Mouse (Mus musculus) heart, embryonic 11.5 days (tissue): ENCODE data around the gene 4930507D05Rik. TPM values are rescaled to one million over a fixed set of nuclear protein-coding genes. Genes with fewer than 3 reads are reported as not detected.

Experiments used
- ATAC-seq: fragments of 200-750 bp; cut with Nextera tagmentation; replicated peaks from 2 replicates; pipeline ENCODE4 v1.8.0; 2017; ENCODE audit warnings: moderate library complexity; ENCODE audit not compliant: insufficient number of reproducible peaks, low FRiP score, low TSS enrichment
- H3K27ac ChIP-seq: fragments of 300-500 bp; sonication (generic); 2 replicates; pipeline ENCODE4 v1.5.1; 2014; ENCODE audit warnings: mild to moderate bottlenecking, low read depth, low read length
- H3K27me3 ChIP-seq: fragments of 300-500 bp; sonication (generic); 2 replicates; pipeline ENCODE4 v1.6.1; 2014; ENCODE audit warnings: mild to moderate bottlenecking, low read length, mixed read lengths; ENCODE audit not compliant: control insufficient read depth, insufficient read depth
- H3K36me3 ChIP-seq: fragments of 300-500 bp; sonication (generic); 2 replicates; pipeline ENCODE4 v1.6.1; 2014; ENCODE audit warnings: mild to moderate bottlenecking, low read length, moderate library complexity, mixed read lengths; ENCODE audit not compliant: control insufficient read depth, insufficient read depth
- H3K4me1 ChIP-seq: fragments of 300-500 bp; sonication (generic); 2 replicates; pipeline ENCODE4 v1.6.1; 2014; ENCODE audit warnings: low read length; ENCODE audit not compliant: control insufficient read depth, insufficient read depth
- H3K4me2 ChIP-seq: fragments of 300-500 bp; sonication (generic); 2 replicates; pipeline ENCODE4 v1.6.1; 2014; ENCODE audit warnings: mild to moderate bottlenecking, moderate library complexity
- H3K4me3 ChIP-seq: fragments of 300-500 bp; sonication (generic); 2 replicates; pipeline ENCODE4 v1.5.1; 2014; ENCODE audit warnings: low read depth, low read length
- H3K9ac ChIP-seq: fragments of 300-500 bp; sonication (generic); 2 replicates; pipeline ENCODE4 v1.6.1; 2014; ENCODE audit warnings: mild to moderate bottlenecking, low read depth, low read length, moderate library complexity
- H3K9me3 ChIP-seq: fragments of 300-500 bp; sonication (generic); replicated peaks from 2 replicates; pipeline ENCODE4 v1.6.1; 2016; ENCODE audit warnings: low read length; ENCODE audit not compliant: control insufficient read depth
- WGBS: fragments of 180-500 bp; shearing (Covaris S2); extraction: QIAGEN DNeasy Blood & Tissue Kit; methylation state at CpG from one replicate; pipeline ENCODE4 v1.1.7; 2014; ENCODE audit not compliant: insufficient replicate concordance; 5-methylcytosine and 5-hydroxymethylcytosine counted together
- polyA plus RNA-seq: library from polyadenylated mRNA; unstranded; fragments of >200 nt; fragmentation: Nextera tagmentation; extraction: Ambion mirVana; gene quantifications from 2 replicates; pipeline ENCODE4 v1.2.1, GENCODE M21; 2014

4930507D05Rik gene
- 0.54 and 1.0 TPM in 2 replicates for polyA plus RNA-seq

DNA sequence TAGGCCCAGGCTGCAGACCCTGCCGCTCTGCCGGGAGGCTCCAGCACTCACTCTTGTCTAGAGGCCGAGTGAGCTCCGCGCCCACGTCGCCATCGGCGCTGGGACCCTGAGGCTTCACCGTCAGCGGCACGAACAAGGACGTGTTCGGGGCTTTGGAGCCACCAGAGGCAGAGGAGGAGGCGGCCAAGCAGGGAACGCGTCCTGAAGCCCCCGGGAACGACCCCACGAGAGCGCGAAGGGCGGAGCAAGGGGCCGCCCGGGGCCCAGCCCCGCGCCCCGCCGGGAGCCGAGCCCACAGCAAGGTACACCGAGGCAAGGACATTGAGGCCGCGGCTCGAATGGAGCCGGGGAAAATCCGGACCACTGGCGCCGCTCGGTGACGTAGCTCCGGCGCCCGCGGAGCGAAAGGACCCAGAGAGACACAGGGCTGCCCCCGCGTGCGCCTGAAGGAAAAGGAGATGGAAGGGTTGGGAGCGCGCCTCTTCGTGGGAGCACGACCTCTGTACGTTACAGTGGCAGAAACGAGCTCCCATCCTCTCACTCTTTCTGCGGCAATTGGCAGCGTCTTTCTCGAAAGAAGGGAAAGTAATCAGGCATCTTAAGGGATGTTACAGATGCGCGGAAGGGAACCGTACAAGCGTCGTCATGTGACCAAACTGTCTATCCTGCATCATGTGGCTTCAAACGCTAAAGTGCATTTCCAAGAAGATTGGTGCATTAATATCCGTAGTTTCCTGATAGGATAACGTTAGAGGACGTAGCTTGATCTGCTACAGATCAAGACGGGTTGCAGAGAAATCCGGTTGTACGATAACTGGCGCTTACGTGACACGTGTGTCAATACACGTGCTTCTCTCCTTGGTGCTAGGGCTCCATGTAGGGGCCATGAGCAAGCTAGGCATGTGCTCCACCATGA, at the start of gene 4930507D05Rik, which contains the start of gene Supv3l1:
Gene 4930507D05Rik (plus strand): TSS at position 126 of the 916 bp plus-strand sequence.
Gene Supv3l1 (minus strand): TSS at position 375 of the 916 bp plus-strand sequence.
- Histone ChIP-seq H3K36me3 (peaks cover 7% of the 10 kb centered on the region), H3K27ac (peak within 1 kb of the TSS; percentile 81), H3K27me3 (no peaks in the 10 kb centered on the region), H3K4me1 (peaks cover 12% of the 10 kb centered on the region), H3K4me3 (peak within 1 kb of the TSS; percentile 90), H3K4me2 (peak within 1 kb of the TSS; percentile 58), H3K9me3 (no peaks in the 10 kb centered on the region), H3K9ac (peak within 1 kb of the TSS; percentile 95)
- ATAC-seq: peak; percentile 82
- WGBS: under 1% methylated on average over 73 of the region's 73 CpGs

DNA sequence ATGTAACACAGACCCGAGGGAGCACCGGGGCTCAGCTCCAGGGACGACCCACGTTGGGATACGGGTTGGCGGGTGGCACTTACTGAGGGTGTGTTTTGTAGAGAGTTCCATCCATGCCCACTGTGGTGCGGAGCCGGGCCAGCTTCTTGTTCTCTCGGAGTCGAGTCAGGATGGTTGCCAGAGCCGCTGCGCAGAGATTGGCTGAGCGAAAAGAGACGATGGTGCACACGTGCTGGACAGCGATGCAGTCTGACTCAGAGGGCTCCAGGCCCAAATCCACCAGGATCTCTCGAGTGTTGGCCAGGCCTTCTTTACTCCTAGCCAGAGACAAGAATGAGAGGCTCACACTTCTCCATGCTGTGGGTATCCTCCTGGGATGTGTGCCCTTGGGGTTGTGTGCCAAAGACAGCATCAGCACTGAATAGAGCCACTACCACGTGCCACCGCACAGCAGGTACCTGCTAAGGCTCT, 47.6 kb upstream of the 4930507D05Rik start:
- Histone ChIP-seq H3K36me3 (no peaks in the 10 kb centered on the region), H3K9me3 (no peaks in the 10 kb centered on the region), H3K27me3 (0 out of 2 replicates have a peak, but pooled peaks cover 6% of the 10 kb centered on the region), H3K9ac (no peak overlapping the region), H3K4me3 (no peak overlapping the region), H3K4me1 (no peaks in the 10 kb centered on the region), H3K27ac (no peak overlapping the region), H3K4me2 (no peak overlapping the region)
- no peak for ATAC-seq
- WGBS: 77% methylated on average over 19 of the region's 19 CpGs

DNA sequence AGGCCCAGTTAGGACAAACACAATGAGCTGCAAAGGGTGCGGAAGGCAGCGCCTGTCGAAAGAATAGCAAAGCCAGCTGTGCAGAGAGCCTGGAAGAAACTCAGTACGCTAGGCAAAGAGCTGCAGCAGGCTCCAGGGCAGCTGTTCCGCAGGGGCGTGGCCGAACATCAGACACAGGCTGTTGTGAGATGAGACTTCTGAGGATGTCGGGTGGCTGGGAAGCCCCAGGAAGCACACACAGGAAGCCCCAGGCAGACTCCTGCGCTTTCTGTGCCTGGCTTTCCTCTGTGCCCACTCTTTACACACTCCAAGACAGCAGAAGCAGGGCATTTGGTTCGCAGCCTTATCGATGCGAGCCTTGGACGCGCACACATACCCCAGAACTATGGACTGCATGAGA, 44.4 kb upstream of the 4930507D05Rik start:
- no peaks in the 10 kb centered on the region for H3K36me3 ChIP-seq
- H3K4me1 ChIP-seq: no peaks in the 10 kb centered on the region
- H3K4me2 ChIP-seq: peak overlapping the region; percentile 43
- H3K4me3 ChIP-seq: no peak overlapping the region
- H3K9me3 ChIP-seq: no peaks in the 10 kb centered on the region
- ATAC-seq: no peak
- 48% methylated on average over 14 of the region's 14 CpGs for WGBS
- 0 out of 2 replicates have a peak, but pooled peaks cover 8% of the 10 kb centered on the region for H3K27me3 ChIP-seq
- H3K9ac ChIP-seq: peak overlapping the region; percentile 6; the same call in 1 of the 2 replicates
- H3K27ac ChIP-seq: no peak overlapping the region

DNA sequence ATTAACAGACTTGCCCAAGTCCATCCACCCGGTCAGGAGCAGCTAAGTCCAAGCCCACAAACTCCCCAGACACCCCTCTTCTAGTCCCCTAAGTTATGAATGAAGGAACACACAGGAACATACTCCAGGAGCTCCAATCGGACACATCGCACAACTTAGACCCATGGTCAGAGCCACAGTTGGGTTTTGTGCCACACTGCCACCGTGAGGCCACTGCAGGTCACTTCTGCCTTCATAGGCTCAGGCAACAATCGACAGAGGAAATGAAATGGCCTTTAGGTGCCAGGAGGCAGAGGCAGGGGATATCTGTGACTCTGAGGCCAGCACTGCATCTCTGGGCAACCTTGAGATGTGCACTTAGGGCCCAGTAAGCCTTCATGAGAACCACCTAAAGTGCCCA, 38.3 kb upstream of the 4930507D05Rik start:
- Histone ChIP-seq H3K9ac (no peak overlapping the region), H3K4me3 (no peak overlapping the region), H3K36me3 (no peaks in the 10 kb centered on the region), H3K27me3 (peaks cover 4% of the 10 kb centered on the region; the same call in 1 of the 2 replicates), H3K9me3 (no peaks in the 10 kb centered on the region), H3K27ac (no peak overlapping the region), H3K4me1 (peaks cover 14% of the 10 kb centered on the region), H3K4me2 (no peak overlapping the region)
- 9% methylated on average over 5 of the region's 5 CpGs for WGBS
- no peak for ATAC-seq

DNA sequence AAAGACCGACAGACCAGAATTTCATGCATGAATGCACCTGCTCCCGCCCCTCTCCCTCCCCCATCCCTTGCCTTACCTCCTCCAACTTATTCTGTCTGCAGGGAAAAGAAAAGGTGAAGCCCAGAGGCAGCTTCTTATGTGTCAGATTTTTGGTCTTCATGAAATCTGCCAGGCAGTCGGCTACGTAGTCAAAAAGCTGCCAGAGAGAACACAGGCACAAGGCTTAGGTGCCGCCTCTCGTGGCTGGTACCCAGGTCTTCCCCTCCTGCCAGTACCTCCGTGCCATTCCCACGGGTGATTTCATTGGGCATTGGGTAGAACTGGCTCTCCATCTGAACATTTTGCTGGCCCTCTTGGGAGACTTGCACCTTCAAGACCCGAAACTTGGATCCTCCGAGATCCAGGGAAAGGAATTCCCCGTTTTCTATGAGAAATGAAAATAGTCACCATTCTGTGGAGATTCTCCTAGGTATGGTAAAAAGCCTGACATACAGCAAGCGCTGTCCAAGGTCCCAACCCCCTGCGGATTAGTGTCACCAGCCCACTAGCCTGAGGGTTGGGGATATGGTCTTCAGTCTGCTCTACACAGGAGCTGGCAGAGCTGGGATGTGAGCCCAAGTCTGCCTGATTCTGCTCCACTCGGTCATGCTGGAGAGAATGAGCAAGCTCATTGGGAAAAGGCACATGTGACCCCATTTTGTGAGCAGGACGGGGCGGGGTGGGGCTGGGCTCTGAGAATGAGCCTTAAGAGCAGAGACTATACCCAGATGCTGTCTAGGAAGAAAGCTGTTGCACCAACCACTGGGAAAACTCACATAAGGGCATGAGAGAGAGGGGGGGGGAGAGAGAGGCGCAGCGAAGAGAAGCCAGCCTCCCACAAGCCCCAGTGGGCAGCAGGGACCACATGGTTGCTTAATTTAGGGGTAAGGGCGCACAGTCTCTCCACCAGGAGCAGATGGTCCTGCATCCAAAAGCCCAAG, 37.6 kb upstream of the 4930507D05Rik start:
- Histone ChIP-seq H3K27me3 (peaks cover 2% of the 10 kb centered on the region; the same call in 1 of the 2 replicates), H3K36me3 (no peaks in the 10 kb centered on the region), H3K9me3 (no peaks in the 10 kb centered on the region), H3K4me2 (no peak overlapping the region), H3K27ac (no peak overlapping the region), H3K9ac (no peak overlapping the region), H3K4me3 (no peak overlapping the region), H3K4me1 (peaks cover 14% of the 10 kb centered on the region)
- WGBS: 64% methylated on average over 19 of the region's 19 CpGs
- ATAC-seq: no peak

DNA sequence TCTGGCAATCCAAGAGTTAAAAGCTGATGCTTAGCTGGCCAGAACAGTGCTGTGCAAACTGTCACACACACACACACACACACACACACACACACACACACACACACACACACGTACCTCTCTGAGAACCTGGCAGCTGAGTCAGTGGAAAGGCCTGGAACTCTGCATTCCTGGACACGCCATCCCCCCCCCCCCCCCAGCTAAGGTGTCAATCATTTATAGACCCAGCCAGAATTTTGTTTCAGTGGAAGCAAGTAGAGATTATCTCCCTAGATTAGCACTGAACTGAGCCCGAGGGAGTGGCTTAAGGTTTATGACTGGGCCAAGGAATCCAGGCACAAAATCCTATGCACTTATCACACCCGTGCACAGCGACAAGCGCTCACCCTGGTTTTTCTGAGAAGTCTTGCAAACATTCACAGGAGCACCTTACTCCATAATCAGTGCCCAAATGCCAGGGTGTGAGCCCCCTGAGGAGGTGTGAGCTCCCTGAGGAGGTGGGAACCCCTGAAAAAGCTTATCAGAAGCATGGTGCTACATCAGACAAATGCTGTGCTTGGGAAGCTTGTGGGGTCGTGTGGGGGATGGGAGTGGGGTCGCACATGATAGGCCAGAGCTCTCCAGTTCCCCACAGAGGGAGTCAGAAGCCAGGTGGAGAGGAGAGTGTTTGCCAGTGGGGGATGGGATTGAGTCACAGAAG, 36.2 kb upstream of the 4930507D05Rik start:
- Histone ChIP-seq H3K9ac (no peak overlapping the region), H3K27me3 (peaks cover 2% of the 10 kb centered on the region; the same call in 1 of the 2 replicates), H3K27ac (no peak overlapping the region), H3K36me3 (no peaks in the 10 kb centered on the region), H3K4me2 (no peak overlapping the region), H3K4me3 (no peak overlapping the region), H3K4me1 (peaks cover 14% of the 10 kb centered on the region), H3K9me3 (no peaks in the 10 kb centered on the region)
- WGBS: 3% methylated on average over 8 of the region's 8 CpGs
- ATAC-seq: no peak

DNA sequence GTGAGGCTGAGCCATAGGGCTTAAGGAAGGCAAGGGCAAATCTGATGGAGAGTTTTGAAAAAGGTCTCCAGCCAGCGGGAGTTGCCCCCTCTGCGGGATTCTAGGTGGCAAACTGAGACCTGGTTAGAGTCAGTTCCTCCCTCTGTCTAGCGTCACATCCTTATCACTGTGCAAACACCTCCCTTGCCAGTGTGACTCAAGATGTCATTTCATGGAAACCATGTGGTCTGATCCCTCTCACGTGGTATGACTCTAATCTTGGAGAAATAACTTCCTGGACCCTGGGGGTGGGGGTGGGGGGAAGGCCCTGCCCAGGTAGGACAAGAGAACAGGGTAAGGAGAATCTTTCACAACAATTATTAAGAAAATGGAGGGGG, 35.7 kb upstream of the 4930507D05Rik start:
- H3K4me3 ChIP-seq: no peak overlapping the region
- H3K36me3 ChIP-seq: no peaks in the 10 kb centered on the region
- peaks cover 2% of the 10 kb centered on the region; the same call in 1 of the 2 replicates for H3K27me3 ChIP-seq
- H3K9me3 ChIP-seq: no peaks in the 10 kb centered on the region
- H3K27ac ChIP-seq: no peak overlapping the region
- no peak overlapping the region for H3K4me2 ChIP-seq
- no peak overlapping the region for H3K9ac ChIP-seq
- ATAC-seq: 0 out of 2 replicates have a peak, but pooled peaks have one; percentile 50
- WGBS: 1% methylated on average over 4 of the region's 4 CpGs
- H3K4me1 ChIP-seq: peaks cover 14% of the 10 kb centered on the region
